Mouse (Mus musculus): ENCODE measurements around the gene Gm10135. TPM values are rescaled to one million over a fixed set of nuclear protein-coding genes. Genes with fewer than 3 reads are reported as not detected.

Gm10135 gene
- total and polyA plus RNA-seq, 3 experiments: not detected

GRCm38 (mm10) chr5:72994424-72994823, 19.9 kb upstream of the Gm10135 start:
- no peak overlapping the region for H3K4me3 ChIP-seq (replicated peaks in 1 of 3; ENCODE audit: low read depth in 2 of 3, low read length in 2 of 3, poor library complexity in 1 of 3)
- no peak overlapping the region for H3K27ac ChIP-seq (ENCODE audit: insufficient read depth, low read depth)
- H3K79me2 ChIP-seq (replicated peaks; ENCODE audit: control insufficient read depth, extremely low read depth, insufficient read depth, poor library complexity, severe bottlenecking): no peaks in the 10 kb centered on the region
- dilution Hi-C loops (cut with MboI; ENCODE audit: extremely low pct_ligation_motif_present, extremely low pct_unique_long_range_greater_than_20kb, low sequenced_read_pairs) (no loop called here), in situ Hi-C loops (cut with MboI; ENCODE audit: low pct_ligation_motif_present, low pct_unique_long_range_greater_than_20kb, low sequenced_read_pairs) (no loop called here)
- DNase-seq (ENCODE audit: extremely low read depth): no peak
- no peak overlapping the region for H3K9ac ChIP-seq (ENCODE audit: insufficient read depth, low read depth)
- H3K4me2 ChIP-seq (ENCODE audit: insufficient read depth, low read depth, poor library complexity, severe bottlenecking): no peak overlapping the region
- no peaks in the 10 kb centered on the region for H3K27me3 ChIP-seq (replicated peaks)
- TF ChIP-seq NRF1 (IDR thresholded peaks at IDR 0.05; ENCODE audit: low read depth, low read length): no peak
- TF ChIP-seq ELF1 (IDR thresholded peaks at IDR 0.05; ENCODE audit: low read depth, low read length): no peak
- TF ChIP-seq TCF12 (IDR thresholded peaks at IDR 0.05; ENCODE audit: low read depth, low read length): no peak
- no peak for TF ChIP-seq SMC3 (IDR thresholded peaks at IDR 0.05; ENCODE audit: low read depth, low read length)
- no peak for TF ChIP-seq CHD2 (IDR thresholded peaks at IDR 0.05; ENCODE audit: low read length)
- no peak for TF ChIP-seq CHD1 (IDR thresholded peaks at IDR 0.05; ENCODE audit: low read depth, low read length)
- no peak for TF ChIP-seq SIN3A (IDR thresholded peaks at IDR 0.05; ENCODE audit: low read length)
- no peak for TF ChIP-seq TBP (conservative IDR thresholded peaks at IDR 0.05; ENCODE audit: low read depth, low read length)
- TF ChIP-seq MXI1 (IDR thresholded peaks at IDR 0.05; ENCODE audit: low read depth, low read length): no peak
- no peak for TF ChIP-seq ZNF384 (IDR thresholded peaks at IDR 0.05; ENCODE audit: low read depth, low read length)
- no peak for TF ChIP-seq POLR2AphosphoS2 (IDR thresholded peaks at IDR 0.05; ENCODE audit: low read depth, low read length)
- no peak for TF ChIP-seq MEF2A (IDR thresholded peaks at IDR 0.05; ENCODE audit: borderline replicate concordance, low read depth, low read length)
- no peak for TF ChIP-seq ZC3H11A (IDR thresholded peaks at IDR 0.05; ENCODE audit: low read depth, low read length)
- TF ChIP-seq ZKSCAN1 (IDR thresholded peaks at IDR 0.05; ENCODE audit: borderline replicate concordance, low read depth, low read length): no peak
- no peak for TF ChIP-seq JUN (IDR thresholded peaks at IDR 0.05; ENCODE audit: insufficient read depth, low read depth, low read length)
- TF ChIP-seq USF1 (IDR thresholded peaks at IDR 0.05; ENCODE audit: low read depth, low read length): no peak
- H3K36me3 ChIP-seq (replicated peaks in 1 of 2; ENCODE audit: control insufficient read depth in 1 of 2, insufficient read depth in 1 of 2, low read length in 1 of 2): no peaks in the 10 kb centered on the region
- no peaks in the 10 kb centered on the region for H3K9me3 ChIP-seq (replicated peaks; ENCODE audit: low read length)
- no peaks in the 10 kb centered on the region for H3K4me1 ChIP-seq (ENCODE audit: control insufficient read depth in 1 of 2, insufficient read depth in 2 of 2)

GRCm38 (mm10) chr5:72992474-72992873, 18.0 kb upstream of the Gm10135 start:
- H3K27me3 ChIP-seq (replicated peaks): no peaks in the 10 kb centered on the region
- H3K36me3 ChIP-seq (replicated peaks in 1 of 2; ENCODE audit: control insufficient read depth in 1 of 2, insufficient read depth in 1 of 2, low read length in 1 of 2): no peaks in the 10 kb centered on the region
- no peak overlapping the region for H3K4me3 ChIP-seq (replicated peaks in 1 of 3; ENCODE audit: low read depth in 2 of 3, low read length in 2 of 3, poor library complexity in 1 of 3)
- H3K27ac ChIP-seq (ENCODE audit: insufficient read depth, low read depth): no peak overlapping the region
- dilution Hi-C loops (cut with MboI; ENCODE audit: extremely low pct_ligation_motif_present, extremely low pct_unique_long_range_greater_than_20kb, low sequenced_read_pairs): no loop called here
- no peaks in the 10 kb centered on the region for H3K9me3 ChIP-seq (replicated peaks; ENCODE audit: low read length)
- no peak overlapping the region for H3K4me2 ChIP-seq (ENCODE audit: insufficient read depth, low read depth, poor library complexity, severe bottlenecking)
- H3K4me1 ChIP-seq (ENCODE audit: control insufficient read depth in 1 of 2, insufficient read depth in 2 of 2): no peaks in the 10 kb centered on the region
- TF ChIP-seq MAZ (IDR thresholded peaks at IDR 0.05; ENCODE audit: low read depth, low read length) (no peak), NRF1 (IDR thresholded peaks at IDR 0.05; ENCODE audit: low read depth, low read length) (no peak), NELFE (IDR thresholded peaks at IDR 0.05; ENCODE audit: low read depth, low read length) (no peak), UBTF (IDR thresholded peaks at IDR 0.05; ENCODE audit: low read depth, low read length) (no peak), RCOR1 (conservative IDR thresholded peaks at IDR 0.05; ENCODE audit: low read depth, low read length) (no peak), USF2 (conservative IDR thresholded peaks at IDR 0.05; ENCODE audit: low read depth, low read length) (no peak), ZMIZ1 (IDR thresholded peaks at IDR 0.05; ENCODE audit: low read depth, low read length) (no peak), ZNF384 (IDR thresholded peaks at IDR 0.05; ENCODE audit: low read depth, low read length) (no peak), MXI1 (IDR thresholded peaks at IDR 0.05; ENCODE audit: low read depth, low read length) (no peak), CHD2 (IDR thresholded peaks at IDR 0.05; ENCODE audit: low read length) (no peak), E2F4 (IDR thresholded peaks at IDR 0.05; ENCODE audit: insufficient replicate concordance, low read depth, low read length) (no peak), ZC3H11A (IDR thresholded peaks at IDR 0.05; ENCODE audit: low read depth, low read length) (no peak), MEF2A (IDR thresholded peaks at IDR 0.05; ENCODE audit: borderline replicate concordance, low read depth, low read length) (no peak), USF1 (IDR thresholded peaks at IDR 0.05; ENCODE audit: low read depth, low read length) (no peak), MAX (IDR thresholded peaks at IDR 0.05; ENCODE audit: low read length) (no peak), ETS1 (conservative IDR thresholded peaks at IDR 0.05; ENCODE audit: low read depth, low read length) (no peak), TBP (conservative IDR thresholded peaks at IDR 0.05; ENCODE audit: low read depth, low read length) (no peak), ELF1 (IDR thresholded peaks at IDR 0.05; ENCODE audit: low read depth, low read length) (no peak)
- no peak overlapping the region for H3K9ac ChIP-seq (ENCODE audit: insufficient read depth, low read depth)
- H3K79me2 ChIP-seq (replicated peaks; ENCODE audit: control insufficient read depth, extremely low read depth, insufficient read depth, poor library complexity, severe bottlenecking): no peaks in the 10 kb centered on the region
- DNase-seq (ENCODE audit: extremely low read depth): no peak
- in situ Hi-C loops (cut with MboI; ENCODE audit: low pct_ligation_motif_present, low pct_unique_long_range_greater_than_20kb, low sequenced_read_pairs): no loop called here
